18 mouse cellular contexts compared by ENCODE assay signal in the genomic region with DNA sequence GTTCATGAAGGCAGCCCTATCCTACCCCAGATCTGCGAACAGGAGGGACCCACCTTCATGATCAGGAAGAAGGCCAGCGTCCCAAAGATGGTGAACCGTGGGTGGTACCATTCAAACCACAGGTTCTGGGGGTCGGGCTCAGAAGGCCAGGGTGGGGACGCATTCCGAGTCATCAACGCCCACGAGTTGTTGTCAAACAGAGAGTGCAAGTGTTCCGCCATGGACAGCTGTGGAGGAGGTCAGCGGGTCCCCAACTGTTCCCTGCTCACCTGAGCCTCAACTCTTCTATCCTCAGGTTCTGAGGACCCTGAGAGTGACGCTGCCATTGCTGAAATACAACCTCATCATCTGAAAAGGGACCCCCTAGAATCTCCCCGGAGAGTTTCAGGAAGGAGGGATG. TPM values are rescaled to one million over a fixed set of nuclear protein-coding genes. Genes with fewer than 3 reads are reported as not detected.
DNase-seq lines count a peak whose midpoint lies in the region; TF ChIP-seq lines count a peak whose summit lies in the region.
"Had no signal": no experiment of that assay in that cellular context is flagged by ENCODE, and none has a peak within 500 bp of the region (broad histone marks: within the 10 kb centered on the region; RNA-seq: fewer than 3 reads in every experiment).

No protein-coding gene starts in this region.

- no peak for TF ChIP-seq POLR2A in myocyte (IDR thresholded peaks at IDR 0.05; ENCODE audit: insufficient read length, low read depth)

- no peak for DNase-seq in right cerebral cortex, postnatal 25 days
- DNase-seq: adrenal gland, adult 2 months; adrenal gland, adult 8-10 months; adrenal gland, postnatal 10 days; adrenal gland, postnatal 14 days; adrenal gland, postnatal 25 days; adrenal gland, postnatal 36 days; B cell, adult 2 months; cerebellum, adult 11 months; cerebellum, adult 11-12 months; cerebellum, adult 18-20 months; cerebellum, adult 2 months had no signal

- no peak overlapping the region for H3K4me2 ChIP-seq in myocyte (ENCODE audit: low read depth)

- H3ac ChIP-seq in myocyte (ENCODE audit: control insufficient read depth, insufficient read length), result no peak overlapping the region

- no peaks in the 10 kb centered on the region for H3K79me2 ChIP-seq in myocyte (ENCODE audit: control insufficient read depth, insufficient read depth)

- no peaks in the 10 kb centered on the region for H3K36me3 ChIP-seq in myocyte (ENCODE audit: control insufficient read depth, insufficient read depth)
- H3K36me3 ChIP-seq: G1E had no signal

- H3K27me3 ChIP-seq in myocyte (ENCODE audit: control insufficient read depth, insufficient read depth, insufficient read length), result no peaks in the 10 kb centered on the region
- H3K27me3 ChIP-seq: Patski had no signal

- no peak overlapping the region for H3K4me3 ChIP-seq in myocyte

TF ChIP-seq in myocyte, 11 proteins besides CTCF, POLR2A, EP300 and RAD21:
- TF ChIP-seq E2F4 (IDR thresholded peaks at IDR 0.05; ENCODE audit: insufficient read depth), result no peak
- peak in 2 of 3 experiments; percentile 8 to 64 for TF ChIP-seq MYOG (IDR thresholded peaks at IDR 0.05; ENCODE audit: control insufficient read depth in 1 of 3, insufficient read depth in 1 of 3, insufficient read length in 2 of 3, low read depth in 2 of 3)
- no peak for TF ChIP-seq MAX (IDR thresholded peaks at IDR 0.05; ENCODE audit: low read depth)
- peak in 1 of 3 experiments; percentile 60 for TF ChIP-seq MYOD1 (IDR thresholded peaks at IDR 0.05; ENCODE audit: control insufficient read depth in 1 of 3, insufficient read length in 2 of 3, low read depth in 2 of 3)

RNA-seq across cellular contexts. Expression of gene Clcnka, which starts 7.2 kb away (rescaled TPM):
- 0.85 TPM for polyA plus RNA-seq in myocyte (2012; fragmentation: generic; extraction: Trizol)
- polyA plus RNA-seq: activated CD4-positive, CD25-positive, alpha-beta regulatory T cell, adult 4 months; C2C12; CD4-positive, CD25-positive, alpha-beta regulatory T cell, adult 4 months; cerebellum, adult 2 months; G1E had no signal

RNA-seq across cellular contexts. Expression of gene Fam131c, which starts 23.3 kb away (rescaled TPM):
- 0.77 TPM for polyA plus RNA-seq in myocyte (2012; fragmentation: generic; extraction: Trizol)
- polyA plus RNA-seq: activated CD4-positive, CD25-positive, alpha-beta regulatory T cell, adult 4 months; CD4-positive, CD25-positive, alpha-beta regulatory T cell, adult 4 months; G1E had no signal

RNA-seq across cellular contexts. Expression of gene Clcnkb, which starts 24.5 kb away (rescaled TPM):
- polyA plus RNA-seq in myocyte (2012; fragmentation: generic; extraction: Trizol), result 0.23 TPM
- polyA plus RNA-seq: activated CD4-positive, CD25-positive, alpha-beta regulatory T cell, adult 4 months; adrenal gland, adult 2 months; C2C12; CD4-positive, CD25-positive, alpha-beta regulatory T cell, adult 4 months; cerebellum, adult 2 months; G1E had no signal

RNA-seq across cellular contexts. Expression of gene Hspb7, which starts 29.3 kb away (rescaled TPM):
- 31.1 TPM for polyA plus RNA-seq in myocyte (2012; fragmentation: generic; extraction: Trizol)
- polyA plus RNA-seq: activated CD4-positive, CD25-positive, alpha-beta regulatory T cell, adult 4 months; CD4-positive, CD25-positive, alpha-beta regulatory T cell, adult 4 months; G1E had no signal

RNA-seq across cellular contexts. Expression of gene Srarp, which starts 44.6 kb away (rescaled TPM):
- polyA plus RNA-seq in myocyte (2012; fragmentation: generic; extraction: Trizol), result not detected
- polyA plus RNA-seq: activated CD4-positive, CD25-positive, alpha-beta regulatory T cell, adult 4 months; C2C12; CD4-positive, CD25-positive, alpha-beta regulatory T cell, adult 4 months; G1E had no signal
